ENCODE assay signal across 7 mouse cellular contexts in the genomic region with DNA sequence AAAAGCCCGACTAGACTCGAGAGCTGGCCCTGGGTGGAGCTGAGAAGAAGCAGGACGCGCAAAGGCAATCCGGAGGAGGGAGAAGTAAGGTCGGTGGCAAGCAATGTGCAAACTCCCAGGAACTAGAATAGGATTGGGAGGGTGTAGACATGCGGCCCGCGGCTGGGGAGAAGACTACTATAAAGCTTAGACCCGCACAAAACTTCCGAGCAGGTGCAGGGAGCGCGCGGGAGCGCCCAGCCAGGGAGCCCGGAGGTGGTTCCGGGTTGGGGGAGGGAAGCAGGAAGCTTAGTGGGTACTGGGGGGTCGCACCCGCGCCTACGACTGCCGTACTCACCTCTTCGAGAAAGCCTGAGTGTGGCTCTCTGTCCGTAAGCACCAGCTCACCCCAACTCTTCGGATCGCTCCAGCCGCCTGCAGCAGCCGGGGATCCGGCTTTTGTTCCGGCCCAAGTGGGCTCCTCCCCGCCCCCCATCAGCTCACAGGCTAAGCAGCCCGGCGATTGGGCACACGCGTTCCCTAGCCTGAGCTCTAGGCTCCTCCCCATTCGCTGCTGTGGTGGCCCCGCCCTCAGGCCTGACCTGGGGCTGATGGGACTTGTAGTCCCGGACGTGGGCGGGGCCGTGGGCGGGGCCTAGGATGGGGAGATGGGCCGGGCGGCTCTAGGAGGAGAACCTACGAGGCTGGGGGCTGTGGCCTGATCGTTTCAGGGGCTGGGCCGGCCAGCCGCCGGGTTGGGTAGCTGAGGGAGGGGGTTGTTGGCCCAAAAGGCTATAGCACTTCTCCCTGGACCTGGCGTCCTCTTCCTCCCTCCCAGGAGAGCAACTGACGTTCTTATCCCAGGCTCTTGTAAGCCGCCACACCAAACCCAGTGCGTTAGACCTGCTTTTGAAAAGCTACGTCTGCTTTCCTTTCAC. TPM values are rescaled to one million over a fixed set of nuclear protein-coding genes. Genes with fewer than 3 reads are reported as not detected.
DNase-seq lines count a peak whose midpoint lies in the region; ATAC-seq lines count a peak whose summit lies in the region.

A gene (minus strand): TSS at position 543 of the 917 bp plus-strand sequence.

- H3K4me2 ChIP-seq in intestine, embryonic 15.5 days (replicated peaks): peak within 1 kb of the TSS; percentile 91

- H3K27ac ChIP-seq in intestine, embryonic 15.5 days: peak within 1 kb of the TSS; percentile 84
- H3K27ac ChIP-seq in midbrain, embryonic 10.5 days (replicated peaks): peak within 1 kb of the TSS; percentile 98

- H3K4me3 ChIP-seq in intestine, embryonic 15.5 days (replicated peaks): peak within 1 kb of the TSS; percentile 77
- peak within 1 kb of the TSS; percentile 96 for H3K4me3 ChIP-seq in midbrain, embryonic 10.5 days

- peak; percentile 99 for DNase-seq in adrenal gland, adult 2 months
- peak; percentile 99 for DNase-seq in embryo, embryonic 11.5 days (ENCODE audit: low read depth, low spot score)
- peak; percentile 95 to 99 for DNase-seq in gastrocnemius, postnatal 36 days
- peak; percentile 97 to 99 for DNase-seq in left cerebral cortex, postnatal 25 days (ENCODE audit: low spot score in 2 of 2)
- DNase-seq in midbrain, embryonic 10.5 days (ENCODE audit: low spot score): peak; percentile 100
- peak; percentile 99 for DNase-seq in right cerebral cortex, postnatal 4 days

- peaks cover 37% of the 10 kb centered on the region for H3K4me1 ChIP-seq in intestine, embryonic 15.5 days (replicated peaks)
- H3K4me1 ChIP-seq in midbrain, embryonic 10.5 days: peaks cover 40% of the 10 kb centered on the region

- peaks cover 12% of the 10 kb centered on the region for H3K36me3 ChIP-seq in intestine, embryonic 15.5 days
- H3K36me3 ChIP-seq in midbrain, embryonic 10.5 days: peaks cover 28% of the 10 kb centered on the region

- intact Hi-C loops in gastrocnemius, postnatal 36 days (cut with DNase I): no loop called here
- intact Hi-C loops in left cerebral cortex, postnatal 25 days (cut with DNase I): no loop called here

- no peaks in the 10 kb centered on the region for H3K9me3 ChIP-seq in intestine, embryonic 15.5 days
- H3K9me3 ChIP-seq in midbrain, embryonic 10.5 days (replicated peaks): no peaks in the 10 kb centered on the region

- WGBS in intestine, embryonic 15.5 days: under 1% methylated on average over 54 of the region's 54 CpGs
- WGBS in midbrain, embryonic 10.5 days: under 1% methylated on average over 54 of the region's 54 CpGs

- ATAC-seq in intestine, embryonic 15.5 days: peak; percentile 99

- H3K27me3 ChIP-seq in intestine, embryonic 15.5 days (replicated peaks): no peaks in the 10 kb centered on the region
- H3K27me3 ChIP-seq in midbrain, embryonic 10.5 days (ENCODE audit: low read depth, poor library complexity, severe bottlenecking): peaks cover 17% of the 10 kb centered on the region

- H3K9ac ChIP-seq in intestine, embryonic 15.5 days: peak within 1 kb of the TSS; percentile 86

RNA-seq across cellular contexts. Expression of the gene that starts here (rescaled TPM):
- total RNA-seq in adrenal gland, adult 2 months (2021): 1,000 to 10,000 TPM; 1,249 to 2,157 TPM
- polyA plus RNA-seq in adrenal gland, adult 2 months (2012; rRNA removed): 567 and 624 TPM in 2 replicates
- total RNA-seq in gastrocnemius, postnatal 36 days (2021): 10 to 100 TPM; 10.4 to 13.6 TPM
- polyA plus RNA-seq in intestine, embryonic 15.5 days (2015; fragmentation: Nextera tagmentation; extraction: Ambion mirVana): 146 and 153 TPM in 2 replicates
- 100 to 1,000 TPM; 114 to 124 TPM for total RNA-seq in left cerebral cortex, postnatal 25 days (2021)
- polyA plus RNA-seq in midbrain, embryonic 10.5 days (2016; fragmentation: Nextera tagmentation; extraction: Ambion mirVana): 312 and 380 TPM in 2 replicates

Comparison
In these comparisons a context has a peak if more than half of its experiments do, and no peak if none do; other contexts are left out.
1. Peak in every context shown above with its lines: DNase-seq, ATAC-seq, H3K4me3 ChIP-seq and H3K27ac ChIP-seq.
2. RNA of the gene that starts here (total RNA-seq): 1,249 to 2,157 TPM in adrenal gland, adult 2 months; 114 to 124 TPM in left cerebral cortex, postnatal 25 days and 10.4 to 13.6 TPM in gastrocnemius, postnatal 36 days; every median in the first group is over 10 times any median in the second.